Mouse (Mus musculus): Measurements from ENCODE around the gene Agrn.

Gene Agrn

DNA sequence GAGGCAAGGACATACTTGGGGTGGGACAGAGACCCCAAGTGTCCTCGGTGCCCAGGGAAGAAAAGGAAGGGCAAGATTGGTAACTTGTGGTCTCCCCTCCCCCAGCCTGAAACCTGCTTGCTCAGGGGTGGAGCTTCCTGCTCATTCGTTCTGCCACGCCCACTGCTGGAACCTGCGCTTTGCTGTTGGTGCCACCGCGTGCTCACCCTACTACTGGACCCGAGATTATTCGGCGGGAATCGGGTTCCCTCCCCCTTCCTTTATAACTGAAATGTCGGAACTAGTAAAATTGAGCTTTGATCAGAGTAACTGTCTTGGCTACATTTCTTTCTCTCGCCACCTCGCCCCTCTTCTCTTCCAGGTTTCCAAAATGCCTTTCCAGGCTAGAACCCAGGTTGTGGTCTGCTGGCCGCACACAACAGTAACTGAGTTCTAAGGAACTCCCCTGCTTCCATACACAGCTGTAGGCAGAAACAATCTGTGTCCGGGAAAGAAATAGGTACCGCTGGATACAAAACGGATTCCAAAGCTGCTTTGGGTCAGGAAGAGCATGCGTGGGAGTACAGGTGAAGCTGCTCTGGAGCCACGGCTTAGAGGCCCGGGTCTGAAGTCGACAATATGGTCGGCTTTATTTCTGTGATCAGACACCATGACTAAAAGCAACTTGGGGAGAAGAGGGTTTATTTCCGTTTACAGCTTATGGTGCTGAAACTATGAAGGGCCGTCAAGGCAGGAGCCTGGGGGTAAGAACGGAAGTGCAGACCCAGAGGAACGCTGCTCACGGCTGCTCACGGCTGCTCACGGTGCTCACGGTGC is 60.8 kb downstream of the Agrn start:
- DNase-seq: no peak

DNA sequence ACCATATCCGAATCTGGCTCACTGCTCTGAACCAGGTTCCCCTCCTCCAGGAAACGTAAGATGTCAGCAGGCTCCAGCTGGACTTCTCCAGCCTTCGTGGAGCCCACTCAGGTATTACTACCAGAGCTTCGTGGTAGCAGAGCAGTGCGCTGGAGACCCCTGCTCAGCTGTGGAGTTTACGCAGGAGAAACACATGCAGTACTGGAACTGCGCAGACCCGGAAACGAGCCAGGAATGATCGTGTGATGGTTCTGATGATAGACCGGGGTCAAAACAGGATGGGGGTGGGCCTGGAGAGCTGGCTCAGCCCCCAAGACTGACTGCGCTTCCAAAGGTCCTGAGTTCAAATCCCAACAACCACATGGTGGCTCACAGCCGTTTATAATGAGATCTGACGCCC is 61.5 kb downstream of the Agrn start:
- DNase-seq: no peak

DNA sequence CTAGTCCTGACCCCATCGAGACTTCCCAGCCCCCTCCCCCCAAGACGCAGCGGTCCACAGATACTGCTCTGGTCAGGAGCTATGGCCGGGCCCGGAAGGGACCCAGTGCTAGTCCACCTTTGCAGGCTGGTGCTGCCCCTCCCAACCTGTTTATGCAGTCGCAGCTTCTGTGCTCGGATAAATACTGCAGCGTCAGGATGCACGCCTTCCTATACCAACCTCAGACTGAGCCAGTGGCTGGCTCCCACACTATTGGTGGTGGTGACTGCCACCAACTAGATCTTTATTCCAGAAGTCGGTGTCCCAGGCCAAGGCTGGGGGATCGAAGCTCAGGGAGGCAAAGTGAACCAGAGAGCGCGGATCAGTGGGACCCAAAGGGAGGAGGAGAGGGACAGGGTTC is 62.2 kb downstream of the Agrn start:
- DNase-seq: no peak

DNA sequence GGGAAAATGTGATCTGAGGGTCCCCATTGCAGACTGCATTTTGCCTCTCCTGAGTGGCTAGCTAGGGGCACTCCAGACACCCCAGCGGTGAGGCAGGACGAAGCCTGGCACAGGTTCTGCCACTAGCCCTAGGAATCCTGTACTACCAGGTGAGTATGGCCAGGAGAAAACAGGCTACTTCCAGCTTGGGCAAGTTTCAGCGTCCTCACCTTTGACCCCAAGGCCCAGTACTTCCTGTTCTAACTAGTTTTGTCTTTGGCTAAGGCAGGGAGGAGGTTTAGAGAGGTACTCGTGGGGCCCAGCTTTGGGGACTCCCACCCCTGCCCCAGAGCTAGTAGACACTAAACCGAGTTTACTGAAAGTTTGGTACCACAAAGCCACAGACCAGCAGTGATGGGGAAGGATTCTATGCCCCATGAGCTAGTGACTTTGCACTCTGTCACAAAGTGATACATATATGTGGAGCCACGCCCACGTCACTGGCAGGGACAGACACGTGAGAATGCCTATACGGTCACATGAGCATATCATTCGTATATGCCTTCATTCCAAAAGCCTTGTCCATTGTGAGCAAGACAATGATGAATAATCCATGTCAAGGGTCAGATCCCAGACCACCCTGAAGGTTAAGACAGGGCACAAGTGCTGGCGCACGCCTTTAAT is 63.2 kb downstream of the Agrn start:
- DNase-seq: no peak

DNA sequence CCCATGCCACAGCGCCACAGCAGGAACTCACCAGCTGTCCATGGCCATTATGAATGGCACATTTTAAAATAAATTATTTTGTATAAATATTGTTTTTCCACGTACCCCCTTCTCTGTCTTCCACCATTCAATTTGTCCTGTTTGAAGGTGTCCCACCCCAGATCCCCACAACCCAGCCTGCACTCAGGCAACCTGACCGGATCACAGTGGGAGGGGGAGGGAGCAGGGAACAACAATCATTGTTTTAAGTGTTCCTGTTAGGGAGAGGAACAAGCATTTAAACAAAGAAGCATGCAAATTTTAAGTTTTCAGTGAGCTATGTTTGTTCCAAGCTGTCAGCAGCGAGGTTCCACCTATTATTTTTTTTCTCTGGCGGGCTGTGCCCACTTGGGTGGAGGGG is 64.0 kb downstream of the Agrn start:
- no peak for DNase-seq

DNA sequence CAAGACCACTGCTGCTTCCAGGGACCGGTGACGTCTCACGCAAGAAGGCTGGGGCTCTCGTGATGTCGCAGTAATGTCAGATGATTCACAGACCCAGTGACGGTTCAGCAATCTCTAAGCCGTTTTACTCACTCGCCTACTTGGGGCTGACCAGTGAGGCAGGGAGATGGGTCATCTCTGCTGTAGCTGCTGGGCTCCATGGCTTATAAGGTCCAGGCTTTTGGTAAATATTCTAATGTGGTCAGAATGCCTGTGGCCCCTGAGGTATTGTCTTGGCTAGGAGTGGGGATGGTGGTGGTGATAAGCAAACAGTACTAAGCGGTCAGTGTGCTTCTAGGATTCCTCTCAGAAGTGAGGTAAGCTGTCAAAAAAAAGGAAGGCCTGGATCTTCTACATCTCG is 66.3 kb downstream of the Agrn start:
- DNase-seq: no peak

DNA sequence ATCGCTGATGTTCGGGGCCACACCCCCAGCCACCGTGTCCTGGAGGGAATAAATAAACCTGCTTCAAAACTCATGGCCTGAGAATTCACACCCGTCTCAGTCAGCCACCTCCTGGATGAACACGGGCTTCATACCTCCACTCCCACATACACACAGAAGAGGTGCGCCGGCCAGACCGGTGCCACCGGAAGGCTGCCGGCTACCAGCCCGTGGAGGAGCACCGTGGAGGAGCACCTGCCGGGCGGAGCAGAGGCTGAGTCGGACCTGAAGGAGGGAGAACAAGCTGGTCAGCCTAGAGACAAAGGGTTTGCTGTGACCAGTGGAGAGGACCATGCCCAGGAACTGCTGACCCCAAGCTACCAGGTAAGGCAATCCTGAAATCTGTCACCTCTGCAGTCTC is 66.9 kb downstream of the Agrn start, which contains the start of gene Rnf223:
Gene Rnf223 (plus strand): TSS at position 78 of the 400 bp plus-strand sequence.
- no peak for DNase-seq

DNA sequence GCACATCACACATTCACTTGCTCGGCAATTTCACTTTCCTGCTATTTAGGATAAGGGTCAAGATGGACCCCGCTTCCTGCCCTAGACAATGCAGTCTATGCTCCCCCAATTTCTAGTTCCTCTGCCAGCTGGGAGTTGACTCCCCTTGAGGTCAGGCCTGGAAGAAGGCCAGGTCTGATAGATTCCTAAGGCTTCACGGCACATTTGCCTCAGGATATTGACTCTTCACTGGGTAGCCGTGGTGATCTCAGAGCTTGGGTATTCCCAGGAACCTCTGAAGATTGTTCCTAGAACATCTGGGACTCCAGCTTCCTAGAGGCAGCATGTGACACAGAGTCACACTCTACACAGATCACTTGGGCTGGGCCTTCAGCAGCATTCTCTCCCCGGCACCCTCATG is 68.5 kb downstream of the Agrn start:
- DNase-seq: no peak

DNA sequence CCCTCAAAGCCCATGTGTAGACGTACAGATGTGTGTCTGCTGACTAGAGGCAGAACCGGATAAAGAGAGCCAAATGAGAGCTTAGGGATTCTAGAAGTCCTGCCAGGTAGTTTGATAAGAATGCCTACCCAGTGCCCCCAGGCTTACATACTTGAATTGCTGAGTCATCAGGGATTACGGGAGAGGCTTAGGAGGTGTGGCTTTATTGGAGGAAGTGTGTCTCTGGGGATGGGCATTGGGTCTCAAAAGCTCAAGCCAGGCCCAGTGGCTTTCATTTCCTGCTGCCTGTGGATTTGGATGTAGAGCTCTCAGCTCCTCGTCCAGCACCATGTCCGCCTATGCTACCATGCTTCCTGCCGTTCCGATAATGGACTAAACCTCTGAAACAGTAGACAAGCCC is 70.4 kb downstream of the Agrn start:
- no peak for DNase-seq

DNA sequence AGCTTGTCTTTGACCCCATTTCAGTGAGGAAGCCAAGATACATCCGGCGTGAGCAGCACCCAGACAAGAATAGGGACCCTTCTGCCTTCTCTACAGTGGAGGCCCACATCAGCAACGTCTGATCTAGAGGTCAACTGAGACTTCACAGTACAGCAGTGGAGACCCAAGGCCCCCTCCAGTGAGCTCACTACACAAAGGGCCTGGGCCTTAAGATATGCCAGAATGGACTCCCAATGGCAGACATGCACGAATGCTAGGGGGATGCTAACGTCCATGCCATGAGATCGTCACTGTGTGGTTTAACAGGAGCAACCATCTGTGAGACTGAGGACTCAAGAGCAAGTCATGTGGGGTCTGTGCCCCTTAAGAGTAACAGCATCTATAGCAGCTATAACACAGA is 71.9 kb downstream of the Agrn start:
- no peak for DNase-seq

DNA sequence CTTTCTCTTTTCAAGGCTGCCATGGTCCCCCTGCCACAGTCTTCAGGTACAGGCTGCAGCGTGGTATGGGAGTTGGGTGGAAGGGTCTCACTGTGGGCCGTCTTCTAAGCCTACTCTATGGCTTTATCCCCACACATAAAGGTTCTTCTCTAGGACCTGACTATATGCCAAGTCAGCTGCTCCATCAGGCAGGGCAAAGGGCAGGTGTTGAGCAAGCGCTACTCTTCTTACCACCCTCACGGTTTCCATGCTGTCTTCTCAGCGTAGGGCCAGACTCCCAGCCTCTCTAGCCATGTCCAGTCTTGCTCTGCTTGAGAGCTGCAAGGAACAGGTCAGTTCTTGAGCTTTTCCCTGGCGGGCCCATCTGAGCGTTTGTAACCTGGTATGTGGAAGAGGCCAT is 73.2 kb downstream of the Agrn start:
- no peak for DNase-seq
